Mouse (Mus musculus) heart, postnatal 10 days (tissue): ENCODE data around the gene Gm9376. TPM values are rescaled to one million over a fixed set of nuclear protein-coding genes. Genes with fewer than 3 reads are reported as not detected.

Source experiments
- DNase-seq, 2 experiments: peaks; one replicate each; pipeline ENCODE4 v3.0.0; 2021
- intact Hi-C: fragments of 180-260 bp; cut with DNase I; formaldehyde crosslinking; loops from one replicate; pipeline ENCODE4 v1.15.1; 2025
- total RNA-seq, 2 experiments: library from RNA; stranded (reverse); gene quantifications; 2 replicates each; pipeline ENCODE4 v1.2.3; 2021

The Gm9376 gene
- not detected for total RNA-seq

- no peak for DNase-seq
- intact Hi-C loops: no loop called here
Measured at GRCm38 (mm10) chr14:118266660-118267059, at the start of gene Gm9376. Gm9376 (plus strand) TSS chr14:118266960.

- DNase-seq: no peak
- intact Hi-C loops: no loop called here
Measured at GRCm38 (mm10) chr14:118220885-118221284, 45.9 kb upstream of the Gm9376 start.

GRCm38 (mm10) chr14:118225061-118225743 lies 41.6 kb upstream of the Gm9376 start:
- intact Hi-C loops: no loop called here

DNA sequence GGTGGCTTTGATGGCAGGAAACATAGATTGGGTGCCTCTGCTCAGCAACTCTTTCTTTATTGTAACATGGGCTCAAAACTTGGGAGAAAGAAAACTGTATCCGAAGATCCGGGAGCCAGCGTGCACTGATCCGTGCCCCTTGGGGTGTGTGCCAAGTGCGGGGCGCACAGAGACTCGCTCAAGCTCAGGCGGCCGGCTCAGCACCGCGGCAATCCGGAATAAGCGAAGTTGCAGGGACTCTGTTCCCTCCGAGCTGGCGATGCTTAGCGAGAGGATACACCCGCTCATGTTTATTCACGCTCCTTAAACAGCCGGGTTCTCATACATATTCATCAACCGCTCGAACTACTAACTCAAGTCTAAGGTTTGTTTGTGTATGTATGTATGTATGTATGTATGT lies 40.8 kb upstream of the Gm9376 start:
- intact Hi-C loops: no loop called here
- DNase-seq: no peak

More at GRCm38 (mm10) chr14:118225061-118225743, 41.6 kb upstream of the Gm9376 start:
- no peak for DNase-seq

GRCm38 (mm10) chr14:118226471-118227155 lies 40.1 kb upstream of the Gm9376 start:
- intact Hi-C loops: no loop called here
- DNase-seq: no peak

DNA sequence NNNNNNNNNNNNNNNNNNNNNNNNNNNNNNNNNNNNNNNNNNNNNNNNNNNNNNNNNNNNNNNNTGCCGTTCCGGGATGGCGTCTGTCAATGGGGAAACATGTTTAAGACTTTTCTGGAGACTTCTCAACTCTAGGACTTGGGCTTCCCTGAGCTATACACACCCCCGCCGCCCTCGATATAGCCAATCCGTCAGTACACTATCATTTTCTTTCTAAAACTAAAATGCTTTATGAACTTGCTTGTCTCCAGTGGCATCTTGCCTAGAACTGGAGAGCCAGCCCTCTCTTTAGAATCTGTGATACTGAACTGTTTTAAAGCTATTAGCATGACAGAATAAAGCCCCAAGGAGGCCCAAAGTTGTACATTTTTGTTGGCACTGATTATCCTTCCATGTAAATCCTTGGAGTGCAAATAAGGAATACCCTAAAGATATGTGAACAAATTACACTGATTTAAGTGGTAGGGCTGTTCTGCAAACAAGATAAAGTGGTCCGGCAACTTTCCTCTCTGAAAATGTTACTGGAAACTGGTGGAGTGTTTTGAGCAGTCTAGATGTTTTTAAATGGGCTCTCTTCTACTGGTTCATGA lies 34.3 kb upstream of the Gm9376 start:
- peak; percentile 34 to 42 for DNase-seq
- intact Hi-C loops: loop anchor here (5.0 to 10.0 kb wide), 3 partner anchors 55 to 532 kb away; partner anchors contain the start of gene Abcc4

- intact Hi-C loops: loop anchor here (5.0 to 10.0 kb wide), 3 partner anchors 57 to 531 kb away; partner anchors contain the start of gene Abcc4
- peak; percentile 33 to 43 for DNase-seq
Measured at GRCm38 (mm10) chr14:118233786-118234540, 32.8 kb upstream of the Gm9376 start.

GRCm38 (mm10) chr14:118234541-118235210 lies 32.1 kb upstream of the Gm9376 start:
- peak in 1 of 2 experiments; percentile 8 for DNase-seq
- intact Hi-C loops: loop anchor here (5.0 to 10.0 kb wide), 6 partner anchors 57 to 530 kb away; partner anchors contain the start of gene Abcc4

- DNase-seq: peak in 1 of 2 experiments; percentile 23
- intact Hi-C loops: loop anchor here (5.0 to 10.0 kb wide), 5 partner anchors 73 to 529 kb away; partner anchors contain the start of gene Abcc4
Measured at GRCm38 (mm10) chr14:118235361-118235972, 31.3 kb upstream of the Gm9376 start.

DNA sequence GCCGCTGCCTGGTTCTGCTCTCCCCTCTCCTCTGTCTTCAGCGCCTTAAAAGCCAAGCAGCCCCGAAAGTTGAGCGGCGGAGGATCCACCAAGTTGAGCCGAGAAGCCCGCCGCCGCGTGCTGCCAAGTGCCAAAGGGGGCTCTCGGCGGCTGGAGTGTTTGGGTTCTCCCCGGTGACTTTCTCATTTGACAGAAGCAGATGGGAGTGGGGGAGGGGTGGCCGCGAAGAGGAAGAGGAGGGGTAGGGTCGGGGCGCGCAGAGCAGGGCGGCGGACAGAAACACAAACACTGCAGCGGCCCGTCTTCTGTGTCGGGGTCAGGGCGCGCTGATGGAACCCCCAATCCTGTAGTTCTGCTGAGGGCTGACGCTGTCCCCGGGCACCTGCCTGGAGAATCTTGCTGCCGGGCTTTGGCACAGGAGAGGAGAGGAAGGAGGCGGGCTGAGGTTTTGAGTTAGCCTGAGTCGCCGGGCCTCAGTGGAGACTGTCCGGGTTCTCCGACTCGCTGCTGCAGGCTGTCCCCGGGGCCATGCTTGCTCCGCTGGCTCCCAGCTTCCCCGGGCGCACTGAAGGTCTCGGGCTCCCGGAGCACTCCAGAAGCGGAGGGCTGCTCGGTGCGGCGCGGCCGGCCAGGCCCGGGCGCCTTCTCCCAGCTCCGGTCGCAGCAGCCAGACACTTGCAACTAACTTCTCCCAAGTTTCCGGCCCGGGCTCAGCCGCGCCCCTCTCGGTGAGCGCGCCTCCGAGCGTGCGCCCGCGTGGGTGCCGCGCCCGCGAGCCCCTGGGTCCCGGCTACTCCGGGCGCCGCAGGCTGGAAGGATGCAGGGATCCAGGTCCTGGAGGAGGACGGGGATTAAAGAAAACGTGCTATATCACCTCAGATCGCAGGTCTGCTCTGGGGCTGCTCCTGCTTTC lies 30.5 kb upstream of the Gm9376 start:
- intact Hi-C loops: loop anchor here (5.0 to 10.0 kb wide), 5 partner anchors 74 to 529 kb away; partner anchors contain the start of gene Abcc4
- peak in 1 of 2 experiments; percentile 39 for DNase-seq

DNA sequence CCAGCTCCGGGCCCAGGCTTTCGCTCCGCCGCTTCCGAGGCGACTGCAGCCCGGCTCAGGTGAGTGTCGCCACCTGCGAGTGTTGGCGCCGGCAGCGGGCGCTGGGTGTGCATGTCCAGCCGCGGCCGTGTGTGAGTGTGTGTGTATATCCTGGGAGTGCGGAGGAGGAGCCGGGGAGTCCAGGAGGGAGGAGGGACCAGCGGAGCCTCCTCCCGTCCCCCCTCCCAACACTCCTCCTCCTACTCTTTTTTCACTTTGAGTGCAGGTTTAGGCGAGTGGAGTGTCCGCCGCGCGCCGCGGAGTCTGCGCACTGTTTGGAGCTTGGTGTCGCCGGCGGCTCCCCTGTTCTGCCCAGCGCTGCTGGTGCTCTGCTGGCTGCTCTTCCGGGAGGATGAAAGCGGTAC lies 29.9 kb upstream of the Gm9376 start, which contains the start of gene Sox21:
Gene Sox21, minus strand, starts transcription at position 145 of the 404 bp plus-strand sequence.
- DNase-seq: peak in 1 of 2 experiments; percentile 29
- intact Hi-C loops: loop anchor here (5.0 to 10.0 kb wide), 5 partner anchors 75 to 528 kb away; partner anchors contain the start of gene Abcc4

DNA sequence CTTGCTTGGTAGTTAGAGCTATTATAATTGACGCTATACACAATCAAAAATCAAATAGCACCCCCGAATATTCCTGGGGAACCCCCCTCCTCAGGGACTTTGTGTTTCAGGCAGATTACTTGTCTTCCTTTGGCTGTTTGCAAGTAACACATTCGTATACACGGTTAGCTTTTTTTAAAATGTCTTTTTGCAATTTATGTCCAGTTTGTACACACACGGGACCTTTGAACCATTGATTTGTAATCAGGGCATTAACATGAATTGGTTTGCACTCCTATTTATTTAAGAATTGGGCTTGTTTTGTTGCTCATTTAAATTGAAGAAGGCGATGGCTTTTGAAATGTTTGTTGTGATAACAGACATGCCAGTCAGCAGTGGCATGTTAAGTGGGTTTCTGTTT lies 29.0 kb upstream of the Gm9376 start:
- intact Hi-C loops: loop anchor here (5.0 to 10.0 kb wide), 5 partner anchors 75 to 527 kb away; partner anchors contain the start of gene Abcc4
- DNase-seq: peak in 1 of 2 experiments; percentile 9

DNA sequence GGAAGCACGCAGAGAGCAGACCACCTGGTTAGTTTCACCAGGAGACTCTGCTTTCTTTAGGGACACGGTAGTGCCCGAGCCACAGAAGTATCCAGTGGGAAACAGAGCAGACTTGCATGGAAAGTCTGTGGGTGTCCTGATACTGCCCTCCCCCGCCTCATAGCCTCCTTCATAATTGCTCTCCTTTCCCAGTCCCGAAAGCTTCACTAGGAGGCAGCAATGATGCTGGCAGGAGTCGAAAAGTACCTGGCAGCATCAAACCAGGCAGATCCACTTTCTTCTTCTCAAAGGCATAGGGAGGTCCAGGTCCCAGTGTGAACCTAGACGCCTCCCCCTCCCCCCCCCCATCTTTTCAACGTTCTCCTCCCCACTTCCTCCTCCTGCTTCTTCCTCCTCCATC lies 27.4 kb upstream of the Gm9376 start:
- DNase-seq: no peak
- intact Hi-C loops: loop anchor here (5.0 to 10.0 kb wide), 5 partner anchors 77 to 525 kb away; partner anchors contain the start of gene Abcc4

GRCm38 (mm10) chr14:118241416-118241815 lies 25.3 kb upstream of the Gm9376 start:
- DNase-seq: no peak
- intact Hi-C loops: no loop called here

- DNase-seq: no peak
- intact Hi-C loops: no loop called here
Measured at GRCm38 (mm10) chr14:118253381-118253780, 13.4 kb upstream of the Gm9376 start.

DNA sequence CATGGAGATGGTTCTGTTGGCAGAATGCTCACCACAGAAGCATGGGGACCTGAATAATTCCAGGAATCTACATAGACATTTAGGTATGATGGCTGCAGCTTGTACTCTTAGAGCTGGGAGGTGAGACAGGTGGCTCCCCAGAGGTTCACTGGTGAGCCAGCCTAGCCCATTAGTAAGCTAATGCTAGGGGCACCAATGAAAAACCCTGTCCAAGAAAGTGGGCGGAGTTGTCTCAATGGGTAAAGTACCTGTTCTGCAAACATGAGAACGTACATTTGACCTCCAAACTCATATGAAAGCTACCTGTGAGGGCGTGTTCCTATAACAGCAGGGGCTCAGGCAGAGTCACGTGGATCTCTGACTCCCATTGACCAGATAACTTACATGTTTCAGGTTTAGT lies 2.1 kb downstream of the Gm9376 start:
- intact Hi-C loops: no loop called here

DNA sequence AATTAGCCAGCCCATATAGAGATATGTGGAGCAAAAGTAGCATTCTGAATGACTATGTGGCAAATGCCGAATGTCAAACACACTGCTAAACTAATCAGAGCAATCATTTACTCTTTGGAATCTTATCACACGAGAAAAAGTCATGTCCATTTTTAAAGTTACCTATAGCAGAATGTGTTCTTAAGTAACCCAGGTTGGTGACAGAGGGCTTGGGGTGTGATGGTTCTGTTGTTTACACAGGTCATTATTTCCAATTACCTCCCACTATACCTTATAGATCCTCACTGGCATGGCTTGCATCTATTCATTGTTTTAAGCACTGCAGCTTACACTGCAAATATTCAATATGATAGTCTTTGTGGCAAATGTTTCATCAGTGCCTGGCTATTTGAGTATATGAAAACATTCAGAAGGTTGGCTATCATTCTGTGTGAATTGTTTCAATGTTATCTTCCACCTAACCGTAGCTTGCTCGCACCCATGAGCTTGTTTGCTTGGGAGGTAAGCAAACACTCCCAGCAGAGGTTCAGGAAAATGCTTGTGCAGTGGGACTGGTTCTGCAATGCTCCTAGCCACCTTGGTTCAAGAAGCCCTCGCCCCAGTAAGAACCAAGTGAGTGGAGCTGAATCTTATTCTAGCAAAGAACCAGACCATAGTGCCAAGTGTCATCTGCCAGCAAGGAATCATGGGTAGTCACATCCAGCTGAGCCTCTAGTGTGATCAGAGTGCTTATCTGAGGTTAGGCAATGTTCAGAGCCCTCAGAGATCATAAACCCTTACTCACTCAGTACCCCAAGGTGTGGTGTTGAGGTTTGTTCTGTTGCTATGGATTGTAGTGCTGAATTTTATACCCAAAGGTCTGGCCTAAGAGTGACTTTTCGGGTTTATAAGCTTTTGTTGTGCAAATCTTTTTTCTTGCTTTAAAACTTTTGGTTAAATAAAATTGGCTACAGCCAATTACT lies 6.1 kb downstream of the Gm9376 start:
- no peak for DNase-seq
- intact Hi-C loops: no loop called here

More for the DNA sequence above, 2.1 kb downstream of the Gm9376 start:
- no peak for DNase-seq
